In the genomic region with DNA sequence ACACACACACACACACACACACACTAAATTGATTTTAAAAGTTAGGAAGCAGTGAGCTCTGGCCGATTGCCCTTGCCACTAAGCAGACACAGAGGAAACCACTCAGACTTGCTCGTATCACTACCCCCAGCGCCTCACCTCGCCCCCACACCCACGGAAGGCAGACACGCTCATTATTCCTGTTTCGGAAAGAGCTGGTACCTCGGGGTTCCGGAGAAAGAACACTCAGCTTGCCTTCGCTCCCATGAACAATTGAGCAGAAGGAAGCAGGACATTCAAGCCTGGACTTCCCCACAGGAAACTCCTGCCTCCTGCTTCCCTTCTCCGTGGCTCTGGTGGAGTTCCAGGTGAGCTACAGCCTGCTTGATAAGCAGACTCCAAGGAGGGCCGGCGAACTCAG, we compare ENCODE assay signal across 9 mouse cellular contexts.
DNase-seq lines count a peak whose midpoint lies in the region; ATAC-seq lines count a peak whose summit lies in the region.
"Had no signal": no experiment of that assay in that cellular context is flagged by ENCODE, and none has a peak within 500 bp of the region (broad histone marks: within the 10 kb centered on the region; RNA-seq: fewer than 3 reads in every experiment).

No protein-coding gene starts in this region.

- peak overlapping the region; percentile 4; the same call in 1 of the 2 replicates for H3K4me2 ChIP-seq in heart, embryonic 11.5 days

- no peaks in the 10 kb centered on the region for H3K9me3 ChIP-seq in heart, embryonic 11.5 days (replicated peaks; ENCODE audit: control insufficient read depth, low read length)

- WGBS in heart, embryonic 11.5 days (ENCODE audit: insufficient replicate concordance), result 61% methylated on average over 13 of the region's 13 CpGs

- ATAC-seq in heart, embryonic 11.5 days (replicated peaks; ENCODE audit: insufficient number of reproducible peaks, low FRiP score, low TSS enrichment), result no peak

- no peaks in the 10 kb centered on the region for H3K27me3 ChIP-seq in heart, embryonic 11.5 days (ENCODE audit: control insufficient read depth, insufficient read depth, low read length)

- no peaks in the 10 kb centered on the region for H3K36me3 ChIP-seq in heart, embryonic 11.5 days (ENCODE audit: control insufficient read depth, insufficient read depth, low read length)

- H3K9ac ChIP-seq in heart, embryonic 11.5 days (ENCODE audit: low read depth, low read length), result no peak overlapping the region

- H3K4me1 ChIP-seq in heart, embryonic 11.5 days (ENCODE audit: control insufficient read depth, insufficient read depth, low read length), result peaks cover 7% of the 10 kb centered on the region; the same call in 1 of the 2 replicates

- H3K27ac ChIP-seq in heart, embryonic 11.5 days (ENCODE audit: low read depth, low read length), result no peak overlapping the region; the same call in 1 of the 2 replicates

- DNase-seq in gastrocnemius, postnatal 25 days, result peak; percentile 18
- no peak for DNase-seq in gastrocnemius, postnatal 4 days (ENCODE audit: low spot score in 2 of 2)
- DNase-seq in ZHBTc4 (ENCODE audit: low read depth, low spot score) (peak; percentile 48), adipocyte (ENCODE audit: low spot score) (no peak)
- peak; percentile 62 for DNase-seq in kidney, adult 9 months
- DNase-seq in cerebellum, postnatal 10 days, result no peak
- no peak for DNase-seq in urinary bladder, postnatal 4 days (ENCODE audit: low spot score in 2 of 2)
- DNase-seq: retina, postnatal 1 day had no signal

- no peak overlapping the region for H3K4me3 ChIP-seq in heart, embryonic 11.5 days (ENCODE audit: low read depth, low read length)

Comparison
In these comparisons a context has a peak if more than half of its experiments do, and no peak if none do; other contexts are left out.
1. DNase-seq: peak in gastrocnemius, postnatal 25 days (single experiment), ZHBTc4 (single experiment) and kidney, adult 9 months (single experiment); none in gastrocnemius, postnatal 4 days (0 of 2), adipocyte (single experiment), cerebellum, postnatal 10 days (0 of 2) and urinary bladder, postnatal 4 days (0 of 2).